In the genomic region with DNA sequence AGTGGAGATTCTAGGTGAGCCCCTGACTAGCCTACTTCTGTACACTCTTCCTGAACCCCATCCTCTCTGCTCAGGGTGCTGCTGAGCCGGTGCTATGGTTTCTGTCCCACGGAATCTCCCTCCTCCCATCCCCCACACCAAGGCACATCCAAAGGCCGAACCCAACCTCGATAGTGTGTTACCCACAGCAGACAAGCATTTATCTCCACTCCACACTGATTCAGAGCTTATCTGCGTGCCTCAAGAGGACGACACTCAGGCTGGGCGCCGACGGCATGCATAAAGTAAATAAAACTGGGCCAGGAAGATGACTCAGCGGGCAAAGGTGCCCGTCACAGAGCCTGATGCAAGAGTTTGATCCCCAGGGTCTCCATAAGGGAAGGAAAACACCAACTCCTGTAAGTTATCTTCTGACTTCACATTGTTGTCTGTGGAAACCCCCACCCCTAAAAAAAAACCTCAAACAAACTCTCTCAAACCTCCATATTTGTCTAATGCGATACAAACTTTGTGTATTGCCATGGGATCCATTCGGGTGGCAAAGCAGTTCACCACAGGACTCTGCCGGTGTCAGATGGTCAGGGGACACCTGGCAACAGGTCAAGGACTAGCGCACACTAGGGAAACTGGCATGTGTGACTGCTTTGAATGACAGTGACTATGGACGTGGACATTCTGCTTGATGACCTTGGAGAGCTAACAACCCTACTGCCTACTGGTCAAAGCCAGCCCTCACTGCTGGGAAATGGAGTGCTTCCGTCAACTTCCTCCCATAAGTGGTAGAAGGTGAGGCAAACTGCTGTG, we compare ENCODE assay signal across 9 mouse cellular contexts. TPM values are rescaled to one million over a fixed set of nuclear protein-coding genes. Genes with fewer than 3 reads are reported as not detected.
DNase-seq lines count a peak whose midpoint lies in the region; ATAC-seq and TF ChIP-seq lines count a peak whose summit lies in the region.
"Had no signal": no experiment of that assay in that cellular context is flagged by ENCODE, and none has a peak within 500 bp of the region (broad histone marks: within the 10 kb centered on the region; RNA-seq: fewer than 3 reads in every experiment).

No protein-coding gene starts in this region.

- dilution Hi-C loops in CH12.LX (cut with MboI; ENCODE audit: extremely low pct_ligation_motif_present, extremely low pct_unique_long_range_greater_than_20kb, low sequenced_read_pairs), result no loop called here

- TF ChIP-seq EP300 in CH12.LX (IDR thresholded peaks at IDR 0.05; ENCODE audit: low read length), result peak; percentile 54

- peaks cover 18 to 89% of the 10 kb centered on the region in 2 experiments for H3K36me3 ChIP-seq in CH12.LX (replicated peaks in 1 of 2; ENCODE audit: control insufficient read depth in 1 of 2, insufficient read depth in 1 of 2, low read length in 1 of 2)
- peaks cover 88% of the 10 kb centered on the region for H3K36me3 ChIP-seq in heart, embryonic 12.5 days
- peaks cover 24% of the 10 kb centered on the region for H3K36me3 ChIP-seq in midbrain, embryonic 15.5 days (replicated peaks)

- TF ChIP-seq POLR2A in CH12.LX (IDR thresholded peaks at IDR 0.05; ENCODE audit: low read depth, low read length), result no peak

- no peak overlapping the region for H3K4me2 ChIP-seq in CH12.LX (ENCODE audit: insufficient read depth, low read depth, poor library complexity, severe bottlenecking)
- H3K4me2 ChIP-seq in heart, embryonic 12.5 days, result no peak overlapping the region
- H3K4me2 ChIP-seq in midbrain, embryonic 15.5 days, result no peak overlapping the region
- H3K4me2 ChIP-seq: neural tube, embryonic 12.5 days had no signal

- no peaks in the 10 kb centered on the region for H3K79me2 ChIP-seq in CH12.LX (replicated peaks; ENCODE audit: control insufficient read depth, extremely low read depth, insufficient read depth, poor library complexity, severe bottlenecking)

- no peak for TF ChIP-seq RAD21 in CH12.LX (IDR thresholded peaks at IDR 0.05; ENCODE audit: low read depth, low read length)

- H3K4me1 ChIP-seq in CH12.LX (ENCODE audit: control insufficient read depth in 1 of 2, insufficient read depth in 2 of 2), result peaks cover 18 to 60% of the 10 kb centered on the region in 2 experiments
- H3K4me1 ChIP-seq in heart, embryonic 12.5 days (replicated peaks), result peaks cover 43% of the 10 kb centered on the region
- no peaks in the 10 kb centered on the region for H3K4me1 ChIP-seq in midbrain, embryonic 15.5 days
- H3K4me1 ChIP-seq: neural tube, embryonic 12.5 days had no signal

- H3K4me3 ChIP-seq in CH12.LX (replicated peaks in 1 of 3; ENCODE audit: low read depth in 2 of 3, low read length in 2 of 3, poor library complexity in 1 of 3), result no peak overlapping the region
- H3K4me3 ChIP-seq in heart, embryonic 12.5 days, result no peak overlapping the region
- H3K4me3 ChIP-seq in midbrain, embryonic 15.5 days, result no peak overlapping the region
- H3K4me3 ChIP-seq: neural tube, embryonic 12.5 days had no signal

- H3K9ac ChIP-seq in CH12.LX (ENCODE audit: insufficient read depth, low read depth), result no peak overlapping the region
- H3K9ac ChIP-seq in heart, embryonic 12.5 days, result no peak overlapping the region
- no peak overlapping the region for H3K9ac ChIP-seq in midbrain, embryonic 15.5 days
- H3K9ac ChIP-seq: neural tube, embryonic 12.5 days had no signal

- H3K9me3 ChIP-seq in CH12.LX (replicated peaks; ENCODE audit: low read length), result no peaks in the 10 kb centered on the region
- H3K9me3 ChIP-seq in heart, embryonic 12.5 days (replicated peaks), result no peaks in the 10 kb centered on the region
- no peaks in the 10 kb centered on the region for H3K9me3 ChIP-seq in midbrain, embryonic 15.5 days
- H3K9me3 ChIP-seq: neural tube, embryonic 12.5 days had no signal

- H3K27me3 ChIP-seq in CH12.LX (replicated peaks), result no peaks in the 10 kb centered on the region
- H3K27me3 ChIP-seq in heart, embryonic 12.5 days (replicated peaks), result no peaks in the 10 kb centered on the region
- H3K27me3 ChIP-seq in midbrain, embryonic 15.5 days (replicated peaks), result no peaks in the 10 kb centered on the region
- H3K27me3 ChIP-seq: neural tube, embryonic 12.5 days had no signal

- TF ChIP-seq CTCF in CH12.LX (conservative IDR thresholded peaks at IDR 0.05 in 1 of 2, IDR thresholded peaks at IDR 0.05 in 1 of 2; ENCODE audit: low read depth in 2 of 2, low read length in 2 of 2), result no peak

- peak overlapping the region; percentile 76 for H3K27ac ChIP-seq in CH12.LX (ENCODE audit: insufficient read depth, low read depth)
- peak overlapping the region; percentile 61 for H3K27ac ChIP-seq in heart, embryonic 12.5 days (ENCODE audit: poor library complexity, severe bottlenecking)
- H3K27ac ChIP-seq in midbrain, embryonic 15.5 days, result no peak overlapping the region
- H3K27ac ChIP-seq: neural tube, embryonic 12.5 days had no signal

- DNase-seq in CH12.LX (ENCODE audit: extremely low read depth), result peak; percentile 62
- DNase-seq in adrenal gland, adult 2 months, result peak; percentile 86
- DNase-seq in layer of hippocampus, adult 18-20 months (ENCODE audit: low spot score in 2 of 2), result no peak
- DNase-seq in frontal cortex, postnatal 25 days (ENCODE audit: low spot score in 2 of 2), result no peak

- ATAC-seq in heart, embryonic 12.5 days (ENCODE audit: insufficient number of reproducible peaks, low FRiP score), result peak; percentile 88
- peak; percentile 45; the same call in 1 of the 2 replicates for ATAC-seq in megakaryocyte, adult 5-6 weeks (ENCODE audit: poor library complexity, severe bottlenecking)
- no peak for ATAC-seq in midbrain, embryonic 15.5 days (replicated peaks)
- ATAC-seq: forebrain, embryonic 14.5 days had no signal

- in situ Hi-C loops in CH12.LX (cut with MboI; ENCODE audit: low pct_ligation_motif_present, low pct_unique_long_range_greater_than_20kb, low sequenced_read_pairs), result no loop called here

- WGBS in heart, embryonic 12.5 days, result 28% methylated on average over 17 of the region's 17 CpGs
- 93% methylated on average over 17 of the region's 17 CpGs for WGBS in midbrain, embryonic 15.5 days

TF ChIP-seq in CH12.LX, 34 proteins besides CTCF, POLR2A, EP300 and RAD21:
- TF ChIP-seq TCF12 (IDR thresholded peaks at IDR 0.05; ENCODE audit: low read depth, low read length), result peak; percentile 58; the same call in 1 of the 2 replicates
- no peak for TF ChIP-seq MAZ (IDR thresholded peaks at IDR 0.05; ENCODE audit: low read depth, low read length)
- TF ChIP-seq JUND (conservative IDR thresholded peaks at IDR 0.05; ENCODE audit: low read depth, low read length), result no peak
- TF ChIP-seq CHD2 (IDR thresholded peaks at IDR 0.05; ENCODE audit: low read length), result no peak
- TF ChIP-seq ZNF384 (IDR thresholded peaks at IDR 0.05; ENCODE audit: low read depth, low read length), result peak; percentile 45
- no peak for TF ChIP-seq ELF1 (IDR thresholded peaks at IDR 0.05; ENCODE audit: low read depth, low read length)
- TF ChIP-seq MEF2A (IDR thresholded peaks at IDR 0.05; ENCODE audit: borderline replicate concordance, low read depth, low read length), result peak; percentile 30; the same call in 1 of the 2 replicates
- TF ChIP-seq ETS1 (conservative IDR thresholded peaks at IDR 0.05; ENCODE audit: low read depth, low read length), result peak; percentile 71
- TF ChIP-seq POLR2AphosphoS2 (IDR thresholded peaks at IDR 0.05; ENCODE audit: low read depth, low read length), result no peak
- no peak for TF ChIP-seq MAFK (IDR thresholded peaks at IDR 0.05; ENCODE audit: insufficient replicate concordance, low read length)
- TF ChIP-seq SMC3 (IDR thresholded peaks at IDR 0.05; ENCODE audit: low read depth, low read length), result no peak
TF ChIP-seq in CH12.LX: peak in this region for 4.

RNA-seq across cellular contexts. Expression of a gene that starts 24.1 kb away (rescaled TPM):
- 34.6 and 34.9 TPM in 2 replicates for total RNA-seq in CH12.LX (2012; rRNA removed)
- 63.1 and 67.2 TPM in 2 replicates for total RNA-seq in CH12.LX (2014; rRNA removed)
- polyA plus RNA-seq in CH12.LX (2012; ENCODE audit: insufficient read length, low read depth), result 178 and 213 TPM in 2 replicates
- 100 to 1,000 TPM; 144 to 271 TPM for total RNA-seq in adrenal gland, adult 2 months (2021)
- polyA plus RNA-seq in adrenal gland, adult 2 months (2012; rRNA removed), result 30.7 and 42.3 TPM in 2 replicates
- polyA plus RNA-seq in heart, embryonic 12.5 days (2016; fragmentation: Nextera tagmentation; extraction: Ambion mirVana), result 4,565 and 4,650 TPM in 2 replicates
- 27.3 and 27.9 TPM in 2 replicates for total RNA-seq in megakaryocyte, adult 5-6 weeks (2015)
- 34.1 and 39.8 TPM in 2 replicates for total RNA-seq in megakaryocyte, adult 5-6 weeks (2017)
- total RNA-seq in layer of hippocampus, adult 18-20 months (2021), result 100 to 1,000 TPM; 194 to 199 TPM
- 146 and 151 TPM in 2 replicates for polyA plus RNA-seq in midbrain, embryonic 15.5 days (2015; fragmentation: Nextera tagmentation; extraction: Ambion mirVana)

RNA-seq across cellular contexts. Expression of a gene that starts 49.8 kb away (rescaled TPM):
- total RNA-seq in CH12.LX (2012; rRNA removed) (14.6 and 14.7 TPM in 2 replicates), CH12.LX (2014; rRNA removed) (23.7 and 24.5 TPM in 2 replicates)
- polyA plus RNA-seq in CH12.LX (2012; ENCODE audit: insufficient read length, low read depth), result 29.4 and 31.6 TPM in 2 replicates
- total RNA-seq in adrenal gland, adult 2 months (2021), result 10 to 100 TPM; 15.7 to 19.1 TPM
- 23.6 and 32.2 TPM in 2 replicates for polyA plus RNA-seq in adrenal gland, adult 2 months (2012; rRNA removed)
- 9.3 and 10.1 TPM in 2 replicates for polyA plus RNA-seq in heart, embryonic 12.5 days (2016; fragmentation: Nextera tagmentation; extraction: Ambion mirVana)
- 52.5 and 58.1 TPM in 2 replicates for total RNA-seq in megakaryocyte, adult 5-6 weeks (2015)
- total RNA-seq in megakaryocyte, adult 5-6 weeks (2017), result 40.7 and 44.6 TPM in 2 replicates
- 10 to 100 TPM; 14.8 to 16.6 TPM for total RNA-seq in layer of hippocampus, adult 18-20 months (2021)
- polyA plus RNA-seq in midbrain, embryonic 15.5 days (2015; fragmentation: Nextera tagmentation; extraction: Ambion mirVana), result 10.8 and 11.2 TPM in 2 replicates

Comparison
In these comparisons a context has a peak if more than half of its experiments do, and no peak if none do; other contexts are left out.
1. DNase-seq: peak in CH12.LX (single experiment) and adrenal gland, adult 2 months (single experiment); none in layer of hippocampus, adult 18-20 months (0 of 2) and frontal cortex, postnatal 25 days (0 of 2).